Mouse (Mus musculus) heart, postnatal 25 days (tissue): Measurements from ENCODE around the gene Ccdc3. TPM values are rescaled to one million over a fixed set of nuclear protein-coding genes. Genes with fewer than 3 reads are reported as not detected.

ENCODE experiments used
- DNase-seq: peaks from one replicate; pipeline ENCODE4 v3.0.0; 2022; ENCODE audit warnings: low spot score
- intact Hi-C: fragments of 180-260 bp; cut with DNase I; formaldehyde crosslinking; loops from one replicate; pipeline ENCODE4 v1.15.1; 2025
- total RNA-seq, 2 experiments: library from RNA; stranded (reverse); gene quantifications; 2 replicates each; pipeline ENCODE4 v1.2.3; 2021

Gene Ccdc3
- total RNA-seq, 2 experiments from 2014 or later: 2.9 to 4.5 TPM

- intact Hi-C loops: no loop called here
- DNase-seq: no peak
Observed at GRCm38 (mm10) chr2:5160236-5160848, 22.8 kb downstream of the Ccdc3 start.

- no peak for DNase-seq
- intact Hi-C loops: no loop called here
Observed at GRCm38 (mm10) chr2:5161002-5161745, 23.6 kb downstream of the Ccdc3 start.

GRCm38 (mm10) chr2:5161908-5162674 is 24.5 kb downstream of the Ccdc3 start:
- DNase-seq: no peak
- intact Hi-C loops: no loop called here

- DNase-seq: no peak
- intact Hi-C loops: no loop called here
Observed at GRCm38 (mm10) chr2:5162756-5163155, 25.2 kb downstream of the Ccdc3 start.

- intact Hi-C loops: no loop called here
- DNase-seq: peak; percentile 40
Observed at GRCm38 (mm10) chr2:5165941-5166361, 28.4 kb downstream of the Ccdc3 start.

- intact Hi-C loops: no loop called here
- no peak for DNase-seq
Observed at GRCm38 (mm10) chr2:5166796-5167195, 29.2 kb downstream of the Ccdc3 start.

DNA sequence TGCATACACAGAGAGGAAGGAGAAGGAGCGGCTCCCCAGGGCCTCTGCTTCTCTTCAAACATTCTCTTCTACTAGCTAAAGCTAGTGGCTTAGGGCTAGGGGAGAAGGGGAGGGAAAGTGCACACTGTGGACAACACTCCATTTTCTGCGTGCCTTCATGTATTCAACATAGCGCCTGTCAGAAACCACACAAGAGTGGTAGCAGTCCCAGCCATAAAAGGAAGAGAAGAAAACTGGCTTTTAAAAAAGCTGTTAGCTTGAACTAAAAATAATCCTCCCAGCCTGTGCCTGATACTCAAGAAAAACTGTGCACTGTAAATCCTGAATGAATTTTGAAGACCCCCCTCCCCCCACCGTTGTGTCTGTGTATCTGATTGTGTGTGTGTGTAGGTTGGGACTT is 33.2 kb downstream of the Ccdc3 start:
- intact Hi-C loops: no loop called here
- DNase-seq: no peak

GRCm38 (mm10) chr2:5171301-5172000 is 33.9 kb downstream of the Ccdc3 start:
- intact Hi-C loops: no loop called here
- no peak for DNase-seq

DNA sequence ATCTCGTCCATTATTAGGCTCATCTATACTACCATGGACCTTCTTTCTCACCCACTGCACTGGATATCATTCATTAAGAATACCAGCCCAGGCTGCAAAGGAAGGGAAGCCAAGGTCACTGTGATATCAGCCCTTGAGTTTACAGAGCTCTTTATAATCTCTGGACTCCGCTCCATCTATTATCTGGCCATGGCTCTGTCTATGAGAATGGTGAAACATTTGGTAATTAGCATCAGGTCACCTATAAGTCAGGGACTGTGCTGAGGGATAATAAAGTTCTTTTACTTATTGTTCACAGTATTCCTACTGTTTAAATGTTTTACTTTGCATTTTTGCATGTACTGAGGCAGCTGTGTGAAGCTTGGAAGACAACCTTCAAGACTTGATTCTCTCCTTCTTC is 35.2 kb downstream of the Ccdc3 start:
- intact Hi-C loops: no loop called here
- no peak for DNase-seq

DNA sequence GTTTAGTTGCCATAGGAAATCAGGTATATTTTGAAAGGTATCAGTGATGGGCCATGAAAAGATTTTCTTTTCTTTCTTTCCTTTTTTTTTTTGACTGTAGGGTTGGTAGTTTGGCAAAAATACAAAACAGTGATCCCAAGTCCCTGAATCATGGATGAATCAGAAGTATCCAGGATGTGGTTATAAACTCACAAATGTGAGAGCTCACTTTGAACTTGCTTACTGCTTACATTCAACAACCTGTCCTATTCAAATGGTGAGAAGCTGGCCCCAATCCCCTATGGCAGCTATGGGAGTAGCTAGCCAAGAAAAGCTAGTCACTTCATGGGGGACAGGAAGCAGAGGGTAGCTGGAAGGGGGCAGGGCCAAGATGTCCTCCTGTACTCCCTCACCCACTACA is 37.1 kb downstream of the Ccdc3 start:
- DNase-seq: no peak
- intact Hi-C loops: no loop called here

DNA sequence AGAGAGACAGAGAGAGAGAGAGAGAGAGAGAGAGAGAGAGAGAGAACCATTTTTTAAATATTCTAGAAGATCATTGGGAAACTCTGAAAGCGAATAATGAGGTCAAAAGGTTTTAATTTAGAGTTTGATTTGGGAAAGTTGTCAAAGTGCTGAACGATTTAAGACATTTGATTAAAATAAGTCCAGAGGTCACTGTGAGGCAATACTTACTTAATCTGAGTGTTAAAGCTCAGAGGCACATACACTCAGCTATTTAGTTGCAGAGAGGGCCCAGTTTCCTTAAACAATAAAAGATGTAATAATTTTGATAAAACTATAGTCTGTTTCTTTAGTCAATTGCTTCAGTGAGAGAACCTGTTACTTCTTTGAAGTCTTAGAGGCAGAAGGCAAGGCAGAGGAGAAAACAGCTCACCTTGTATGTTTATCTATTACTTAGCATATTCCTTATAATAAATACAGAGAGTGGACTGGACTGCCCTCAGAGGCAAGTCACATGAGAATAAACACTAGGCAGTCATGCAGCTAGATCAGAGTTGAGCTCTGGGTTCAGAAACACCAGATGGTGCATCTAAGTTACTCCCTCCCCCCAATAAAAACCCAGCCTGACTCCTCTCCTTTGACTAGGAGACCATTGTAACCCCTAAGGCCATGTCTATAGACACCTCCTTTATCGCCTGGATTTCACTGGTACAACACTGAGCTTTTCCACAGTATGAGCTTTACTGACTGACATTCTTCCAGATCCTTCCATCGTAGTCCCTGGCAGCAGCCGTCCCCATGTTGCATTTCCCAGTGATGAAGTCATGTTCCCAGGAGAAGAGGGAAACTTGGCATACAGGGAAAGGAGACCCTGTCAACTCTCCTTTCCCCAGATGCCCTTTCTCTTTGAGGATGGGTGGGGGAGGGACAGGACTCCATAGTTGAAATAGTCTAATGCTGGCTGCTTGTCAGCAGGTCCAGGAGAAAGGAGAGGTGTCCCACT is 44.2 kb downstream of the Ccdc3 start:
- intact Hi-C loops: no loop called here
- DNase-seq: no peak

DNA sequence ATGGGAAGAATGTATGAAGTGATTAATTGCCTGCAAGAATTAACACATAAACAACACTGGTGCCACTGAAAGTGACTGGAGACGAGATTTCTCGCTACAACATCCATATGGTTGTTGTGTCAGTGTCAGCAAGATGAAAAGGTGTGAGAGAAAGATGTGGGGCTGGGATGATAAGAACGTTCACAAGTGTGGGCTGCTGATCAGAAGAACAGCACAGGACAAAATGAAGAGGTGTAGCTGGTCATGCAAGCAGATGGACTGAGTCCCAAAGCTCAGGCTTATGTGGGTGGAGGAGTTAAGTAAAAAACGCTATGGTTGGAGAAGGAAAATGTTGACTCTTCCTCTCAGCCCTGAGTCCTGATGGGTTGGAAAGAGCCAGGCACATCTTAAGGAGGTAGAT is 46.6 kb downstream of the Ccdc3 start:
- intact Hi-C loops: no loop called here
- DNase-seq: no peak

- DNase-seq: no peak
- intact Hi-C loops: no loop called here
Observed at GRCm38 (mm10) chr2:5185631-5186030, 48.1 kb downstream of the Ccdc3 start.

- intact Hi-C loops: no loop called here
Observed at GRCm38 (mm10) chr2:5192156-5192555, 54.6 kb downstream of the Ccdc3 start.

DNA sequence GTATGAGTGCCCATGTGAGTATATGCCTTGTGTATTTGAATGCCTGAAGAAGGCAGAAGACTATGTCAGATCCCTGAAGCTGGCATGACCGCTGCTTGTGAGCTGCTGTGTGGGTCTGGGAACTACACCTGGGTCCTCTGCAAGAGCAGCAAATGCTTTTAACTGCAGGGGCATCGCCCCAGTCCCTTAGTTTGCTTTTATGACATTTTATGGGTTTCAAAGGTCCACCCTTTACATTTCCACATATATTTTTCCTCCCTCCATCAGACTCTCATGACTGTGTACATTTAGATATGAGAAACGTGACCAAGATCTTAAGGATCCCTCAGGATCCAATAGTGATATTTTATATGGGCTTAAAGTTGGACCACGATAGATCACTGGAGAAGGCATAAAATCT is 55.5 kb downstream of the Ccdc3 start:
- intact Hi-C loops: no loop called here
- DNase-seq: no peak

More at GRCm38 (mm10) chr2:5192156-5192555, 54.6 kb downstream of the Ccdc3 start:
- DNase-seq: no peak

- intact Hi-C loops: no loop called here
- DNase-seq: no peak
Observed at GRCm38 (mm10) chr2:5194701-5195215, 57.2 kb downstream of the Ccdc3 start.

GRCm38 (mm10) chr2:5197486-5197885 is 59.9 kb downstream of the Ccdc3 start:
- intact Hi-C loops: no loop called here
- DNase-seq: no peak

GRCm38 (mm10) chr2:5199289-5199688 is 61.7 kb downstream of the Ccdc3 start:
- DNase-seq: no peak
- intact Hi-C loops: no loop called here

DNA sequence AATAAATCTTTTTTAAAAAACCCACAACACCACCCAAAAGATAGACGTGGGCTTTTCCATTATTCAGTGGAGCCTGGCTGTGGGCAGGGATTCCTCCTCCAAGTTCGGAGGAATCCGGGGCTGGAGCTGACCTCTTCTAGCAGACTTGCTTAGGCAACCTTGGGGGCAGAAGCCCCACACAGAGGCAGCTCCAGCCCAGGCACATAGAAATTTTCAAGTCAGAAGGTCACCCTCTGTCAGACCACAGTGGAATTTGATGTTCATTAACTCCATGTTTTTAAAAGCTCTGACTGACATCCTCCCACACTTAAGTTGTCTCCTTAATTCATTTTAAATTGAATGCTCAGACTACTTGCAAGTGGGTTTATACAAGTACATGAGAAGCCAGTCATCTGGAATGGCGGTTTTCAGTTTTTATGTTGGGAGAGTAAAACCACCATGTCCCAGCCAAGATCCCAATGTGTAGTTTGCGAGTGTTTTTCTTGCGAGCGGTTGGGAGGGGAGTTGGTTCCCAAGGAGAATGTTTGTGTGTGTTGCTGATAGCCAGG is 63.3 kb downstream of the Ccdc3 start:
- intact Hi-C loops: no loop called here
- DNase-seq: no peak
